Mouse (Mus musculus) heart, postnatal 0 days (tissue): ENCODE measurements around the gene Baiap2l2. TPM values are rescaled to one million over a fixed set of nuclear protein-coding genes. Genes with fewer than 3 reads are reported as not detected.

Source experiments
- ATAC-seq: fragments of 200-750 bp; cut with Nextera tagmentation; 2 replicates; pipeline ENCODE4 v1.8.0; 2017; ENCODE audit warnings: low read depth, moderate number of reproducible peaks, moderate library complexity; ENCODE audit not compliant: insufficient read depth
- DNase-seq: peaks from one replicate; pipeline ENCODE4 v3.0.0-alpha.2; 2016; ENCODE audit warnings: low spot score
- H3K27ac ChIP-seq: fragments of 300-500 bp; sonication (generic); 2 replicates; pipeline ENCODE4 v1.5.1; 2014; ENCODE audit warnings: low read depth, mild to moderate bottlenecking
- H3K27me3 ChIP-seq: fragments of 300-500 bp; sonication (generic); 2 replicates; pipeline ENCODE4 v1.6.1; 2014; ENCODE audit warnings: low read length, mixed read lengths; ENCODE audit not compliant: control insufficient read depth, insufficient read depth
- H3K36me3 ChIP-seq: fragments of 300-500 bp; sonication (generic); replicated peaks from 2 replicates; pipeline ENCODE4 v1.6.1; 2014; ENCODE audit warnings: low read length, mixed read lengths; ENCODE audit not compliant: control insufficient read depth, insufficient read depth
- H3K4me1 ChIP-seq: fragments of 300-500 bp; sonication (generic); 2 replicates; pipeline ENCODE4 v1.6.1; 2014; ENCODE audit warnings: antibody characterized with exemption; ENCODE audit not compliant: control insufficient read depth, insufficient read depth
- H3K4me2 ChIP-seq: fragments of 300-500 bp; sonication (generic); 2 replicates; pipeline ENCODE4 v1.6.1; 2014; ENCODE audit warnings: low read depth, mild to moderate bottlenecking, low read length, moderate library complexity
- H3K4me3 ChIP-seq: fragments of 300-500 bp; sonication (generic); 2 replicates; pipeline ENCODE4 v1.5.1; 2014; ENCODE audit warnings: low read depth, low read length
- H3K9ac ChIP-seq: fragments of 300-500 bp; sonication (generic); replicated peaks from 2 replicates; pipeline ENCODE4 v1.6.1; 2014; ENCODE audit warnings: low read depth, low read length, mixed read lengths
- H3K9me3 ChIP-seq: fragments of 300-500 bp; sonication (generic); replicated peaks from 2 replicates; pipeline ENCODE4 v1.6.1; 2016; ENCODE audit warnings: low read length; ENCODE audit not compliant: control insufficient read depth
- CTCF ChIP-seq: IDR thresholded peaks from 2 replicates; pipeline ENCODE4 v1.5.1; 2016; ENCODE audit warnings: antibody characterized with exemption, control low read depth, low read depth
- EP300 ChIP-seq: IDR thresholded peaks from 2 replicates; pipeline ENCODE4 v1.6.1; 2016; ENCODE audit warnings: antibody characterized with exemption, low read depth
- WGBS: fragments of 180-500 bp; shearing (Covaris S2); extraction: QIAGEN DNeasy Blood & Tissue Kit; methylation state at CpG from one replicate; pipeline ENCODE4 v1.1.7; 2014; 5-methylcytosine and 5-hydroxymethylcytosine counted together
- polyA plus RNA-seq: library from polyadenylated mRNA; unstranded; fragments of >200 nt; fragmentation: Nextera tagmentation; extraction: Ambion mirVana; gene quantifications from 2 replicates; pipeline ENCODE4 v1.2.1, GENCODE M21; 2015
- total RNA-seq: library from RNA; depleted of rRNA; stranded (reverse); fragments of >200 nt; gene quantifications from 2 replicates; pipeline ENCODE4 v1.2.3, GENCODE M21; 2014; ENCODE audit warnings: low replicate concordance

Gene Baiap2l2
- total and polyA plus RNA-seq, 2 experiments from 2014 or later = 0.27 to 2.2 TPM

DNA sequence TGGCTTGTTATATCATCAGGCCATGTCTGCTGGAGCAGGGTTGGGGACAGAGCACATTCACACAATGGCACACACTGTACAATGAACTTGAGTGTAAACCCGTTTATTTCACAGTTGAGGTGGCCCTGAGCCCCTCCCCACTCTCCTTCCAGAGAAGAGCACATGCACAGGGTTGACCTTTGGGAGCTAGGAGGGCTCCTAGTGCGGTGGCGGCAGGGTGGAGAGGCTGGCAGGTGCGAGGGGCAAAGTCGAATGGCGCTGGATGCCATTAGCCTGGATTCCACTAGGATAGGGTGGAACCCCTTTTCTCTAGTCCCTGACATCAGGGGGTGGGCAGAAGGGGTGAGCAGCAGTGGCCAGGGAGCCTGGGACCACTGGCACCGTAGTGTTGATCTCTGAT lies 804 bp upstream of the Baiap2l2 start:
- Histone ChIP-seq H3K4me3 (no peak overlapping the region), H3K27me3 (no peaks in the 10 kb centered on the region), H3K9ac (no peak overlapping the region), H3K4me2 (no peak overlapping the region), H3K27ac (no peak overlapping the region), H3K9me3 (no peaks in the 10 kb centered on the region), H3K36me3 (no peaks in the 10 kb centered on the region; the same call in 1 of the 2 replicates), H3K4me1 (no peaks in the 10 kb centered on the region; the same call in 1 of the 2 replicates)
- ATAC-seq = no peak
- DNase-seq = no peak
- WGBS = 87% methylated on average over 7 of the region's 7 CpGs
- no peak for TF ChIP-seq CTCF

DNA sequence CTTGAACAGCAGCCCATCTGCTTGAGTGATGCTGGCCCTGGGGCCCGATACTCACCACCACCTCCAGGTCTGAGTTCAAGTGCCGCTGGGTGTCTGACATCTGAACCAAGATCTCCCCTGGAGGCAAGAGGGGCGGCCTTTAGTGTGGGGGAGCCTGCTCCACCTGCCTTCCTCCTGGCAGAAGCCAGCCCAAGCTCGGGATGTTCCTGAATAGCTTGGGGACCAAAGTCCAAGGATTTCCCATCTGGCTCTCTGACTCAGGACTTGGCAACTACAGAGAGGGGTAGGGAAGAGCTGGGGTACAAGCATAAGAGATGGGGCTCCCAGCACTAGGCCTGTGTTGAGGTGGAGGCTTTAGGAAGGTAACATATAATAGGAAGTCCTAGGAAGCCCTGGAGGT lies 2.0 kb downstream of the Baiap2l2 start:
- no peak for TF ChIP-seq CTCF
- no peak for TF ChIP-seq EP300
- H3K9ac ChIP-seq = no peak overlapping the region
- H3K36me3 ChIP-seq = no peaks in the 10 kb centered on the region; the same call in 1 of the 2 replicates
- no peak overlapping the region for H3K4me3 ChIP-seq
- no peaks in the 10 kb centered on the region for H3K27me3 ChIP-seq
- DNase-seq (no peak), ATAC-seq (no peak)
- WGBS = 76% methylated on average over 4 of the region's 4 CpGs
- H3K4me1 ChIP-seq = no peaks in the 10 kb centered on the region; the same call in 1 of the 2 replicates
- H3K4me2 ChIP-seq = no peak overlapping the region
- no peaks in the 10 kb centered on the region for H3K9me3 ChIP-seq
- H3K27ac ChIP-seq = no peak overlapping the region

- DNase-seq (no peak), ATAC-seq (no peak)
- no peaks in the 10 kb centered on the region for H3K9me3 ChIP-seq
- H3K27me3 ChIP-seq = no peaks in the 10 kb centered on the region
- TF ChIP-seq CTCF = no peak
- TF ChIP-seq EP300 = no peak
- H3K27ac ChIP-seq = no peak overlapping the region
- H3K36me3 ChIP-seq = no peaks in the 10 kb centered on the region; the same call in 1 of the 2 replicates
- no peaks in the 10 kb centered on the region; the same call in 1 of the 2 replicates for H3K4me1 ChIP-seq
- no peak overlapping the region for H3K4me3 ChIP-seq
- no peak overlapping the region for H3K4me2 ChIP-seq
- H3K9ac ChIP-seq = no peak overlapping the region
- WGBS = 65% methylated on average over 5 of the region's 5 CpGs
Measured at GRCm38 (mm10) chr15:79282434-79282833, 2.9 kb downstream of the Baiap2l2 start.

GRCm38 (mm10) chr15:79281389-79281788 lies 3.9 kb downstream of the Baiap2l2 start:
- no peak overlapping the region for H3K4me2 ChIP-seq
- H3K4me1 ChIP-seq = no peaks in the 10 kb centered on the region; the same call in 1 of the 2 replicates
- H3K27me3 ChIP-seq = no peaks in the 10 kb centered on the region
- no peak for DNase-seq
- TF ChIP-seq EP300 (no peak), CTCF (no peak)
- WGBS = 71% methylated on average over 1 of the region's 1 CpGs
- no peaks in the 10 kb centered on the region for H3K9me3 ChIP-seq
- ATAC-seq = no peak
- no peak overlapping the region for H3K4me3 ChIP-seq
- no peaks in the 10 kb centered on the region; the same call in 1 of the 2 replicates for H3K36me3 ChIP-seq
- H3K9ac ChIP-seq = no peak overlapping the region
- H3K27ac ChIP-seq = no peak overlapping the region

GRCm38 (mm10) chr15:79280850-79281249 lies 4.5 kb downstream of the Baiap2l2 start:
- peak; percentile 59; the same call in 1 of the 2 replicates for ATAC-seq
- no peaks in the 10 kb centered on the region for H3K9me3 ChIP-seq
- H3K27ac ChIP-seq = no peak overlapping the region

DNA sequence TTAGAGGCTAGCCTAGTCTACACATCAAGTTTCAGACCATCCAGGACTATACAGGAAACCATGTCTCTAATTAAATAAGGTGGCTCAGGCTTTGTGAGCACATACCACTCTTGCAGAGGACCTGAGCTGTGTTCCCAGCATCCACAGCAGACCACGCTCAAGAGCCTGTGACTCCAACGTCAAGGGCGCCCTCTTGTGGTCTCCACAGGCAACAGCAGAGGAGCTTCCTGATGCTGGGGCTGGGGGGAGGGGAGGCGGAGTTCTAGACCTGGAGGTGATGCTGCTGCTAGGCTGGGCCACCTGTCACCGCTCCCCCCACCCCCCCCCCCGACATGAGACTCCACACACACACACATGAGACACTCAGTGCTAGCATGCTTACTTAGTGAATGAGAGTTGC lies 5.1 kb downstream of the Baiap2l2 start:
- Histone ChIP-seq H3K36me3 (no peaks in the 10 kb centered on the region), H3K4me3 (no peak overlapping the region), H3K9me3 (no peaks in the 10 kb centered on the region), H3K27me3 (no peaks in the 10 kb centered on the region), H3K4me1 (no peaks in the 10 kb centered on the region; the same call in 1 of the 2 replicates), H3K27ac (no peak overlapping the region), H3K9ac (no peak overlapping the region), H3K4me2 (no peak overlapping the region)
- 32% methylated on average over 6 of the region's 6 CpGs for WGBS
- DNase-seq = no peak
- peak; percentile 50 for TF ChIP-seq CTCF
- no peak for TF ChIP-seq EP300
- ATAC-seq = no peak

More at GRCm38 (mm10) chr15:79280850-79281249, 4.5 kb downstream of the Baiap2l2 start:
- H3K36me3 ChIP-seq = no peaks in the 10 kb centered on the region
- WGBS = 42% methylated on average over 5 of the region's 5 CpGs
- H3K9ac ChIP-seq = no peak overlapping the region
- H3K4me1 ChIP-seq = no peaks in the 10 kb centered on the region; the same call in 1 of the 2 replicates
- no peak overlapping the region for H3K4me3 ChIP-seq
- peak; percentile 8 for DNase-seq
- no peaks in the 10 kb centered on the region for H3K27me3 ChIP-seq
- TF ChIP-seq CTCF (peak; percentile 34), EP300 (no peak)
- H3K4me2 ChIP-seq = no peak overlapping the region
